Mouse (Mus musculus): ENCODE results near the gene Mnt. TPM values are rescaled to one million over a fixed set of nuclear protein-coding genes. Genes with fewer than 3 reads are reported as not detected.

Gene Mnt
- polyA plus RNA-seq, 1 experiment from 2014 or later: 1.5 TPM

- no peak for ATAC-seq (ENCODE audit: low read depth)
- WGBS (ENCODE audit: insufficient replicate concordance): 84% methylated on average over 9 of the region's 9 CpGs
Measured at GRCm38 (mm10) chr11:74857756-74858155, 27.0 kb downstream of the Mnt start.

GRCm38 (mm10) chr11:74862129-74862528 is 31.4 kb downstream of the Mnt start:
- ATAC-seq (ENCODE audit: low read depth) (no peak), DNase-seq (no peak)
- Histone ChIP-seq H3K9ac (no peak overlapping the region), H3K27me3 (no peaks in the 10 kb centered on the region), H3K9me3 (replicated peaks) (no peaks in the 10 kb centered on the region), H3K4me2 (no peak overlapping the region), H3K4me3 (replicated peaks) (no peak overlapping the region), H3K4me1 (replicated peaks) (no peaks in the 10 kb centered on the region), H3K36me3 (no peaks in the 10 kb centered on the region), H3K27ac (no peak overlapping the region)
- 81% methylated on average over 5 of the region's 5 CpGs for WGBS (ENCODE audit: insufficient replicate concordance)

More at GRCm38 (mm10) chr11:74857756-74858155, 27.0 kb downstream of the Mnt start:
- Histone ChIP-seq H3K4me2 (no peak overlapping the region), H3K27me3 (no peaks in the 10 kb centered on the region), H3K9ac (no peak overlapping the region), H3K4me1 (replicated peaks) (no peaks in the 10 kb centered on the region), H3K27ac (no peak overlapping the region), H3K9me3 (replicated peaks) (no peaks in the 10 kb centered on the region), H3K36me3 (no peaks in the 10 kb centered on the region; the same call in 1 of the 2 replicates), H3K4me3 (replicated peaks) (no peak overlapping the region)
- DNase-seq: no peak

- no peak for DNase-seq
- no peak; the same call in 1 of the 2 replicates for ATAC-seq (ENCODE audit: low read depth)
Measured at GRCm38 (mm10) chr11:74863471-74863870, 32.8 kb downstream of the Mnt start.

GRCm38 (mm10) chr11:74864421-74864820 is 33.7 kb downstream of the Mnt start:
- DNase-seq: no peak
- H3K36me3 ChIP-seq: no peaks in the 10 kb centered on the region
- H3K27me3 ChIP-seq: no peaks in the 10 kb centered on the region
- no peaks in the 10 kb centered on the region for H3K4me1 ChIP-seq (replicated peaks)
- H3K4me3 ChIP-seq (replicated peaks): no peak overlapping the region
- no peak overlapping the region for H3K4me2 ChIP-seq
- H3K9me3 ChIP-seq (replicated peaks): no peaks in the 10 kb centered on the region
- ATAC-seq (ENCODE audit: low read depth): no peak
- no peak overlapping the region for H3K27ac ChIP-seq
- H3K9ac ChIP-seq: no peak overlapping the region
- whole genome bisulfite sequencing (ENCODE audit: insufficient replicate concordance): 79% methylated on average over 9 of the region's 9 CpGs

More at GRCm38 (mm10) chr11:74863471-74863870, 32.8 kb downstream of the Mnt start:
- Histone ChIP-seq H3K4me2 (no peak overlapping the region), H3K9ac (no peak overlapping the region), H3K36me3 (no peaks in the 10 kb centered on the region), H3K4me1 (replicated peaks) (no peaks in the 10 kb centered on the region), H3K27ac (no peak overlapping the region), H3K4me3 (replicated peaks) (no peak overlapping the region), H3K9me3 (replicated peaks) (no peaks in the 10 kb centered on the region), H3K27me3 (no peaks in the 10 kb centered on the region)
- 36% methylated on average over 11 of the region's 11 CpGs for WGBS (ENCODE audit: insufficient replicate concordance)

GRCm38 (mm10) chr11:74865252-74865651 is 34.5 kb downstream of the Mnt start:
- no peak overlapping the region for H3K4me3 ChIP-seq (replicated peaks)
- no peak overlapping the region for H3K4me2 ChIP-seq
- H3K27ac ChIP-seq: no peak overlapping the region
- no peak overlapping the region for H3K9ac ChIP-seq
- H3K36me3 ChIP-seq: no peaks in the 10 kb centered on the region
- no peaks in the 10 kb centered on the region for H3K9me3 ChIP-seq (replicated peaks)
- no peaks in the 10 kb centered on the region for H3K27me3 ChIP-seq
- H3K4me1 ChIP-seq (replicated peaks): no peaks in the 10 kb centered on the region
- DNase-seq (no peak), ATAC-seq (ENCODE audit: low read depth) (no peak)
- 77% methylated on average over 9 of the region's 9 CpGs for WGBS (ENCODE audit: insufficient replicate concordance)

GRCm38 (mm10) chr11:74866640-74867039 is 35.9 kb downstream of the Mnt start:
- Histone ChIP-seq H3K27me3 (no peaks in the 10 kb centered on the region), H3K36me3 (no peaks in the 10 kb centered on the region), H3K9ac (no peak overlapping the region), H3K4me2 (no peak overlapping the region), H3K9me3 (replicated peaks) (no peaks in the 10 kb centered on the region), H3K4me1 (replicated peaks) (no peaks in the 10 kb centered on the region), H3K4me3 (replicated peaks) (no peak overlapping the region), H3K27ac (no peak overlapping the region)
- DNase-seq (no peak), ATAC-seq (ENCODE audit: low read depth) (no peak)
- 76% methylated on average over 4 of the region's 4 CpGs for WGBS (ENCODE audit: insufficient replicate concordance)

GRCm38 (mm10) chr11:74867181-74867580 is 36.5 kb downstream of the Mnt start:
- H3K36me3 ChIP-seq: no peaks in the 10 kb centered on the region
- no peak for DNase-seq

GRCm38 (mm10) chr11:74868046-74868760 is 37.5 kb downstream of the Mnt start:
- WGBS (ENCODE audit: insufficient replicate concordance): 74% methylated on average over 13 of the region's 13 CpGs
- Histone ChIP-seq H3K4me1 (replicated peaks) (peaks cover 5% of the 10 kb centered on the region; the same call in 1 of the 2 replicates), H3K27ac (no peak overlapping the region), H3K27me3 (no peaks in the 10 kb centered on the region), H3K9me3 (replicated peaks) (no peaks in the 10 kb centered on the region), H3K4me3 (replicated peaks) (no peak overlapping the region), H3K36me3 (no peaks in the 10 kb centered on the region), H3K4me2 (no peak overlapping the region), H3K9ac (no peak overlapping the region)
- ATAC-seq (ENCODE audit: low read depth) (no peak), DNase-seq (no peak)

More at GRCm38 (mm10) chr11:74867181-74867580, 36.5 kb downstream of the Mnt start:
- Histone ChIP-seq H3K4me2 (no peak overlapping the region), H3K27ac (no peak overlapping the region), H3K9me3 (replicated peaks) (no peaks in the 10 kb centered on the region), H3K4me1 (replicated peaks) (peaks cover 4% of the 10 kb centered on the region; the same call in 1 of the 2 replicates), H3K27me3 (no peaks in the 10 kb centered on the region), H3K4me3 (replicated peaks) (no peak overlapping the region), H3K9ac (no peak overlapping the region)
- ATAC-seq (ENCODE audit: low read depth): no peak
- 77% methylated on average over 2 of the region's 2 CpGs for WGBS (ENCODE audit: insufficient replicate concordance)

- H3K9ac ChIP-seq: no peak overlapping the region
- no peaks in the 10 kb centered on the region for H3K27me3 ChIP-seq
- 70% methylated on average over 6 of the region's 6 CpGs for WGBS (ENCODE audit: insufficient replicate concordance)
- H3K9me3 ChIP-seq (replicated peaks): no peaks in the 10 kb centered on the region
- H3K27ac ChIP-seq: no peak overlapping the region
- H3K36me3 ChIP-seq: no peaks in the 10 kb centered on the region
- peaks cover 5% of the 10 kb centered on the region; the same call in 1 of the 2 replicates for H3K4me1 ChIP-seq (replicated peaks)
- DNase-seq (no peak), ATAC-seq (ENCODE audit: low read depth) (no peak)
- H3K4me3 ChIP-seq (replicated peaks): no peak overlapping the region
- H3K4me2 ChIP-seq: no peak overlapping the region
Measured at GRCm38 (mm10) chr11:74869603-74870002, 38.9 kb downstream of the Mnt start.

- no peak for DNase-seq
- WGBS (ENCODE audit: insufficient replicate concordance): 58% methylated on average over 4 of the region's 4 CpGs
- no peak overlapping the region for H3K4me2 ChIP-seq
- H3K4me3 ChIP-seq (replicated peaks): no peak overlapping the region
- no peak overlapping the region for H3K27ac ChIP-seq
- H3K9me3 ChIP-seq (replicated peaks): no peaks in the 10 kb centered on the region
- no peak for ATAC-seq (ENCODE audit: low read depth)
- H3K27me3 ChIP-seq: no peaks in the 10 kb centered on the region
- H3K9ac ChIP-seq: no peak overlapping the region
- H3K36me3 ChIP-seq: no peaks in the 10 kb centered on the region
- peaks cover 5% of the 10 kb centered on the region; the same call in 1 of the 2 replicates for H3K4me1 ChIP-seq (replicated peaks)
Measured at GRCm38 (mm10) chr11:74870544-74870943, 39.8 kb downstream of the Mnt start.

- no peak overlapping the region for H3K4me2 ChIP-seq
- H3K9ac ChIP-seq: no peak overlapping the region
- no peaks in the 10 kb centered on the region for H3K27me3 ChIP-seq
- 55% methylated on average over 12 of the region's 12 CpGs for WGBS (ENCODE audit: insufficient replicate concordance)
- H3K4me3 ChIP-seq (replicated peaks): no peak overlapping the region
- ATAC-seq (ENCODE audit: low read depth) (no peak), DNase-seq (no peak)
- H3K36me3 ChIP-seq: no peaks in the 10 kb centered on the region
- H3K9me3 ChIP-seq (replicated peaks): no peaks in the 10 kb centered on the region
- H3K27ac ChIP-seq: no peak overlapping the region
- peaks cover 5% of the 10 kb centered on the region; the same call in 1 of the 2 replicates for H3K4me1 ChIP-seq (replicated peaks)
Measured at GRCm38 (mm10) chr11:74870991-74871622, 40.4 kb downstream of the Mnt start.
